Mouse (Mus musculus) neural tube, embryonic 13.5 days (tissue): ENCODE results near the gene Htra1. TPM values are rescaled to one million over a fixed set of nuclear protein-coding genes. Genes with fewer than 3 reads are reported as not detected.

ENCODE experiments used
- ATAC-seq: fragments of 200-750 bp; cut with Nextera tagmentation; 2 replicates; pipeline ENCODE4 v1.8.0; 2017; ENCODE audit warnings: low read depth, mild to moderate bottlenecking, moderate TSS enrichment, moderate library complexity
- H3K27ac ChIP-seq: fragments of 300-500 bp; sonication (generic); replicated peaks from 2 replicates; pipeline ENCODE4 v1.5.1; 2015; ENCODE audit warnings: moderate library complexity, mild to moderate bottlenecking, inconsistent platforms
- H3K27me3 ChIP-seq: fragments of 300-500 bp; sonication (generic); 2 replicates; pipeline ENCODE4 v1.6.1; 2015; ENCODE audit warnings: mild to moderate bottlenecking, inconsistent platforms
- H3K36me3 ChIP-seq: fragments of 300-500 bp; sonication (generic); 2 replicates; pipeline ENCODE4 v1.6.1; 2015; ENCODE audit warnings: mild to moderate bottlenecking, inconsistent platforms
- H3K4me1 ChIP-seq: fragments of 300-500 bp; sonication (generic); replicated peaks from 2 replicates; pipeline ENCODE4 v1.6.1; 2015; ENCODE audit warnings: inconsistent platforms
- H3K4me2 ChIP-seq: fragments of 300-500 bp; sonication (generic); 2 replicates; pipeline ENCODE4 v1.6.1; 2015; ENCODE audit warnings: inconsistent platforms, mild to moderate bottlenecking, moderate library complexity
- H3K4me3 ChIP-seq: fragments of 300-500 bp; sonication (generic); 2 replicates; pipeline ENCODE4 v1.5.1; 2015; ENCODE audit warnings: mild to moderate bottlenecking, inconsistent platforms
- H3K9ac ChIP-seq: fragments of 300-500 bp; sonication (generic); 2 replicates; pipeline ENCODE4 v1.6.1; 2015; ENCODE audit warnings: moderate library complexity, mild to moderate bottlenecking, inconsistent platforms
- H3K9me3 ChIP-seq: fragments of 300-500 bp; sonication (generic); 2 replicates; pipeline ENCODE4 v1.6.1; 2016; ENCODE audit warnings: inconsistent platforms
- WGBS: fragments of 180-500 bp; shearing (Covaris S2); methylation state at CpG from one replicate; pipeline ENCODE4 v1.1.7; 2015; 5-methylcytosine and 5-hydroxymethylcytosine counted together
- polyA plus RNA-seq: library from polyadenylated mRNA; unstranded; fragments of >200 nt; fragmentation: Nextera tagmentation; extraction: Ambion mirVana; gene quantifications from 2 replicates; pipeline ENCODE4 v1.2.1, GENCODE M21; 2015

The Htra1 gene
- polyA plus RNA-seq, 1 experiment from 2014 or later, result 11.1 TPM

GRCm38 (mm10) chr7:130991174-130991789 lies 55.4 kb downstream of the Htra1 start:
- WGBS, result 87% methylated on average over 13 of the region's 13 CpGs
- H3K27me3 ChIP-seq, result no peaks in the 10 kb centered on the region
- no peak overlapping the region for H3K27ac ChIP-seq
- no peak for ATAC-seq
- H3K9me3 ChIP-seq, result no peaks in the 10 kb centered on the region
- H3K4me2 ChIP-seq, result no peak overlapping the region
- H3K4me1 ChIP-seq, result no peaks in the 10 kb centered on the region
- H3K4me3 ChIP-seq, result no peak overlapping the region
- no peak overlapping the region for H3K9ac ChIP-seq
- H3K36me3 ChIP-seq, result no peaks in the 10 kb centered on the region

DNA sequence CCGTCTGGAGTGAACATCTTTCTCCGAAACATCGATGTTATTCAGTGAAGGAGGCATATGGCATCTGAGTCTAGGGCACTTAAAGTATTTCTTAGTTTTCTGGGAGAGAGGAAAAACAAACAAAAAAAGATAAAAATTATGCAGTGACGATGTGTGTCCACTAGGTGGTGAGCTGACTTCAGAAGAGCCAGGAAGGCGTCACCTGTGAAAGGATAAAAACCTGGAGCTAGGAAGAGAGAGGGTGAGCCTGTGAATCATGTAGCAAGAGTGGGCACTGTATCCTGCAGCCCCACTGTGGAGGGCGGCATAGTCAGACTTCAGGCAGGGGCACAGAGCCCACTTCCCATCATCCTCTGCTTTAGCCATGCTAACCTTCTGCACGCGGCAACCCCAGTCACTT lies 58.0 kb downstream of the Htra1 start:
- H3K4me3 ChIP-seq, result no peak overlapping the region
- WGBS, result 52% methylated on average over 8 of the region's 8 CpGs
- H3K4me2 ChIP-seq, result no peak overlapping the region
- no peaks in the 10 kb centered on the region for H3K9me3 ChIP-seq
- ATAC-seq, result no peak
- H3K9ac ChIP-seq, result no peak overlapping the region
- H3K4me1 ChIP-seq, result no peaks in the 10 kb centered on the region
- no peak overlapping the region for H3K27ac ChIP-seq
- H3K36me3 ChIP-seq, result no peaks in the 10 kb centered on the region
- H3K27me3 ChIP-seq, result no peaks in the 10 kb centered on the region

DNA sequence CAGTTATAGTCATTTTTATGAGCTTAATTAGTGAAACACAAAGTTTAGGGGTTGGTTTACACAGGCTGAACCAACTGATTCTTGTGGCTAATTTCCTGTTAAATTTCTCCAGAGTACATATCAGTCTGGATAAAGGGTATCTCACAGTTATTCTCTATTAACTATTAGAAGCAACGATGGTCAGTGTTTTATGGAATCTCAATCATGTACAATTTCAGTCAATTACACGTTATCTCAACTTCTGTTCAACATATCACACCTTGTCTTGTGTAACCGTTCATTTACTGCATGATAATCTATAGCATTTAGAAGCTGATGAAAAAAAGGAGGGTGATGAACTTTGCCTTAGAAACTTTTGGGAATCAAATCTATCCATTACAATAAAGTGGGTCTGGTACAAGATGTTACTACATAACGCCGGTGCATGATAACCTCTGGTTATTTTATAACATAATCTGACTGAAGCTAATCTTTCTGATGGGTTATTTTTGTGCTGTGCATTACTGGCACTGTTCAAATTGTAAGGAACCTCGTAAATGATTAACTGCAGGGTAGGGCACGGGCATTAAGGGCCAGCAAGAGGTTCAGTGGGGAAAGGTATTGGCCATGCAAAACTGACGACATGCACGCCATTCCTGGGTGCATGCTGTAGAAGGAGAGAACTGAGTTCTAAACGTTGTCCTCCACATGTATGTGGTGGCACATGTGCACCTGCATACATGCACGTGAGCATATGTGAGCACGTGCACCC lies 66.2 kb downstream of the Htra1 start:
- no peak overlapping the region for H3K27ac ChIP-seq
- H3K9ac ChIP-seq, result no peak overlapping the region
- no peak for ATAC-seq
- H3K27me3 ChIP-seq, result no peaks in the 10 kb centered on the region
- no peaks in the 10 kb centered on the region for H3K36me3 ChIP-seq
- no peak overlapping the region for H3K4me2 ChIP-seq
- H3K4me1 ChIP-seq, result no peaks in the 10 kb centered on the region
- H3K9me3 ChIP-seq, result peaks cover 14% of the 10 kb centered on the region
- no peak overlapping the region for H3K4me3 ChIP-seq
- 89% methylated on average over 12 of the region's 12 CpGs for WGBS

DNA sequence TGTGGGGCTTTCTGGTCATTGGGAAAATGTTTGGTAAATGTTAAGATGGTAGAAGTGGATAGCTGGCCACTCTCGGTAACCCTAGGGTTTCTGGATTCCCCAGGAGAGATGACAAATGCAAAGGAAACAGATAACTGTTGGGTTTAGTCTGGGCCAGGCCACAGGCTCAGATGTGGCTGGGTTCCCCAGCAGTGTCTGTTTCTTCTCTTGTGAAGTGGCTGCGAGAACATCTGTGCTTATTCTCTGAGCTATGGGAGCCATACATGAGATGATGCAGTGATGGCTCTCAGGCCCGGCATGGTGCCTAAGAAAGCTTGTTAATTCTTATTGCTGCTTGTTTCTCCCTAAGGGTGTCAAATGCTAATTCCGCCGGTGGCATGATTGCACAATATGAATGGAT lies 68.2 kb downstream of the Htra1 start:
- Histone ChIP-seq H3K4me3 (no peak overlapping the region), H3K4me2 (no peak overlapping the region), H3K27me3 (no peaks in the 10 kb centered on the region), H3K9me3 (peaks cover 17% of the 10 kb centered on the region), H3K9ac (no peak overlapping the region), H3K27ac (no peak overlapping the region), H3K36me3 (no peaks in the 10 kb centered on the region), H3K4me1 (no peaks in the 10 kb centered on the region)
- 86% methylated on average over 5 of the region's 5 CpGs for WGBS
- ATAC-seq, result no peak

GRCm38 (mm10) chr7:131007221-131007620 lies 71.3 kb downstream of the Htra1 start:
- no peaks in the 10 kb centered on the region for H3K4me1 ChIP-seq
- H3K9me3 ChIP-seq, result peaks cover 17% of the 10 kb centered on the region
- WGBS, result 93% methylated on average over 2 of the region's 2 CpGs
- no peaks in the 10 kb centered on the region for H3K36me3 ChIP-seq
- H3K4me2 ChIP-seq, result no peak overlapping the region
- H3K9ac ChIP-seq, result no peak overlapping the region
- no peak overlapping the region for H3K4me3 ChIP-seq
- no peak overlapping the region for H3K27ac ChIP-seq
- ATAC-seq, result no peak
- no peaks in the 10 kb centered on the region for H3K27me3 ChIP-seq

- Histone ChIP-seq H3K4me2 (no peak overlapping the region), H3K4me1 (no peaks in the 10 kb centered on the region), H3K36me3 (no peaks in the 10 kb centered on the region), H3K4me3 (no peak overlapping the region), H3K27ac (no peak overlapping the region), H3K27me3 (no peaks in the 10 kb centered on the region), H3K9ac (no peak overlapping the region), H3K9me3 (peaks cover 17% of the 10 kb centered on the region)
- ATAC-seq, result no peak
- WGBS, result 75% methylated on average over 5 of the region's 5 CpGs
Observed at GRCm38 (mm10) chr7:131009178-131009577, 73.3 kb downstream of the Htra1 start.

- no peak for ATAC-seq
- no peak overlapping the region for H3K4me2 ChIP-seq
- H3K9ac ChIP-seq, result no peak overlapping the region
Observed at GRCm38 (mm10) chr7:131011901-131012300, 76.0 kb downstream of the Htra1 start.

GRCm38 (mm10) chr7:131019181-131019580 lies 83.3 kb downstream of the Htra1 start:
- ATAC-seq, result no peak

More at GRCm38 (mm10) chr7:131011901-131012300, 76.0 kb downstream of the Htra1 start:
- Histone ChIP-seq H3K27ac (no peak overlapping the region), H3K36me3 (no peaks in the 10 kb centered on the region), H3K4me1 (no peaks in the 10 kb centered on the region), H3K4me3 (no peak overlapping the region), H3K9me3 (peaks cover 7% of the 10 kb centered on the region), H3K27me3 (no peaks in the 10 kb centered on the region)
- WGBS, result 89% methylated on average over 1 of the region's 1 CpGs

DNA sequence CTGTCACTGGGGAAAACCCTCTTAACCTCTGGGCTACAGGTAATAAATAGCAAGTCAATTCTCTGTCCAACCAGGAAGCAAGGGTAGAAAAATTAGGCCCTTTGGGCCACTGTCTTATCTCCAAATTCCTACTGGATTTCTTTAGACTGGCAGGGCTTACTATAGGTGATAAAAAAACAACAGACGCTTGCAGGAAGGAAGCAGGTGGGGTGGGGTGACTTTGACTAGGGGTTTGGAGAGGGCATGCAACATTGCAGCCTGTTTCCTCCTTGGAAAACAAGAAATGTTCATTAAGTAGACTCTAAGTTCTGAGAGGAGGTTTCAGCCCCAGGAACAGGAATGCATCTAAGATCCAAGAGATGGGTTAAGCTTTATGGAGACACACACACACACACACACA lies 88.9 kb downstream of the Htra1 start:
- H3K27ac ChIP-seq, result no peak overlapping the region
- H3K4me3 ChIP-seq, result no peak overlapping the region
- H3K9me3 ChIP-seq, result no peaks in the 10 kb centered on the region
- no peak overlapping the region for H3K4me2 ChIP-seq
- no peaks in the 10 kb centered on the region for H3K36me3 ChIP-seq
- H3K4me1 ChIP-seq, result no peaks in the 10 kb centered on the region
- ATAC-seq, result no peak
- no peaks in the 10 kb centered on the region for H3K27me3 ChIP-seq
- WGBS, result 84% methylated on average over 1 of the region's 1 CpGs
- H3K9ac ChIP-seq, result no peak overlapping the region

More at GRCm38 (mm10) chr7:131019181-131019580, 83.3 kb downstream of the Htra1 start:
- Histone ChIP-seq H3K9ac (no peak overlapping the region), H3K4me3 (no peak overlapping the region), H3K27ac (no peak overlapping the region), H3K4me1 (no peaks in the 10 kb centered on the region), H3K36me3 (no peaks in the 10 kb centered on the region), H3K27me3 (no peaks in the 10 kb centered on the region), H3K4me2 (no peak overlapping the region), H3K9me3 (peaks cover 6% of the 10 kb centered on the region)
- WGBS, result 88% methylated on average over 2 of the region's 2 CpGs

DNA sequence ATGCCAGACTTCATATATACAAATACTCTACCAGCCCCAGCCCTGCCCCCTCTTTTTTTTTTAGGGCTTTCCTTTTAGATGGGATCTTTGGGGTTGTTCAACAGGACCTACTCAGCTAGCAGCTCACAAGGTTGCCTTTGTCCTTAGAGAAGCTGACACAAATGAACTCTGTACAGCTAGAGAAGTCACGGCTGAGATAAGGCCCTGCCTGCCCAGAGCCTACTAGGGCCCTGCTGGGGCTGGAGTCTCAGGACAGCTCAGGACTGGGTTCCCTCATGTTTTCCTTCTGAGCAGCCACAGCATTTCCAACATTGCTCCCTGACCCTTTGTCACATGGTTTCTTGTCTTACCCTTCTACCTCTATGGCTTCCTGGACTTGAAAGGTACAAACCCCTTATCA lies 91.6 kb downstream of the Htra1 start:
- H3K27ac ChIP-seq, result no peak overlapping the region
- no peaks in the 10 kb centered on the region for H3K4me1 ChIP-seq
- H3K36me3 ChIP-seq, result no peaks in the 10 kb centered on the region
- H3K27me3 ChIP-seq, result no peaks in the 10 kb centered on the region
- no peak overlapping the region for H3K4me3 ChIP-seq
- no peaks in the 10 kb centered on the region for H3K9me3 ChIP-seq
- no peak overlapping the region for H3K4me2 ChIP-seq
- H3K9ac ChIP-seq, result no peak overlapping the region
- 82% methylated on average over 1 of the region's 1 CpGs for WGBS
- ATAC-seq, result no peak

- no peak within 1 kb of the TSS for H3K27ac ChIP-seq
- no peaks in the 10 kb centered on the region for H3K9me3 ChIP-seq
- ATAC-seq, result no peak
- H3K4me1 ChIP-seq, result no peaks in the 10 kb centered on the region
- no peak within 1 kb of the TSS for H3K4me3 ChIP-seq
- WGBS, result 77% methylated on average over 5 of the region's 5 CpGs
- H3K9ac ChIP-seq, result no peak within 1 kb of the TSS
- no peaks in the 10 kb centered on the region for H3K27me3 ChIP-seq
- H3K4me2 ChIP-seq, result no peak within 1 kb of the TSS
- H3K36me3 ChIP-seq, result no peaks in the 10 kb centered on the region
Observed at GRCm38 (mm10) chr7:131031755-131032154, 95.8 kb downstream of the Htra1 start, which contains the start of gene Dmbt1. Dmbt1 (plus strand) TSS chr7:131032053.
